Mouse (Mus musculus): ENCODE measurements around the gene Gabrg2. TPM values are rescaled to one million over a fixed set of nuclear protein-coding genes. Genes with fewer than 3 reads are reported as not detected.

The Gabrg2 gene
- polyA plus RNA-seq, 1 experiment from 2014 or later: not detected

DNA sequence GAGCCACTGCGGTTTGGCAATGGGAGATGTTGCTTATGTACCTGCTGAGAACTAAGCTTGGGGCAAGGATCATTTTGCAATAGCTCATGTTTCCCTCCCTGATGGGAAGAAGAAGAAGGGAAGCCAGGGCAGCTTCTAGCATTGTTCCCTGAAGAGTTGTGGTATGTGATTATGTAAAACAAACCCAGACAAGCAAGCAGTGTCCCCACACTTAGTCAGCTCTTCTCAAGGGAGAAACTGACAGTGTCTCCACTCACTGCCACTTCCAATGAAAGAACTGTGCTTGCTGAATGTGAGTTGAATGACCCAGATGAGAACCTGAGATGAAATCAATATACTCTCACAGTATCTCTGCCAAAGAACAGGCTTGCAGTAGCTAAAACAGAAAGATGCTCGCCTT is 62.7 kb downstream of the Gabrg2 start:
- Histone ChIP-seq H3K27ac (ENCODE audit: low read depth, low read length) (no peak overlapping the region), H3K9ac (ENCODE audit: low read depth, low read length) (no peak overlapping the region), H3K36me3 (ENCODE audit: control insufficient read depth, insufficient read depth, low read length) (no peaks in the 10 kb centered on the region), H3K4me1 (replicated peaks; ENCODE audit: control insufficient read depth, insufficient read depth, low read length) (no peaks in the 10 kb centered on the region), H3K27me3 (replicated peaks; ENCODE audit: control insufficient read depth, insufficient read depth, low read length) (no peaks in the 10 kb centered on the region), H3K4me3 (ENCODE audit: low read depth, low read length) (no peak overlapping the region), H3K9me3 (ENCODE audit: control insufficient read depth, low read length) (no peaks in the 10 kb centered on the region), H3K4me2 (no peak overlapping the region)
- DNase-seq (ENCODE audit: low spot score) (no peak), ATAC-seq (replicated peaks; ENCODE audit: low FRiP score) (no peak)
- WGBS: 75% methylated on average over 2 of the region's 2 CpGs

- Histone ChIP-seq H3K4me2 (no peak overlapping the region), H3K27me3 (replicated peaks; ENCODE audit: control insufficient read depth, insufficient read depth, low read length) (no peaks in the 10 kb centered on the region), H3K4me3 (ENCODE audit: low read depth, low read length) (no peak overlapping the region), H3K9ac (ENCODE audit: low read depth, low read length) (no peak overlapping the region), H3K9me3 (ENCODE audit: control insufficient read depth, low read length) (no peaks in the 10 kb centered on the region), H3K36me3 (ENCODE audit: control insufficient read depth, insufficient read depth, low read length) (no peaks in the 10 kb centered on the region), H3K4me1 (replicated peaks; ENCODE audit: control insufficient read depth, insufficient read depth, low read length) (no peaks in the 10 kb centered on the region), H3K27ac (ENCODE audit: low read depth, low read length) (no peak overlapping the region)
- ATAC-seq (replicated peaks; ENCODE audit: low FRiP score) (no peak), DNase-seq (ENCODE audit: low spot score) (no peak)
Measured at GRCm38 (mm10) chr11:41918864-41919263, 81.8 kb downstream of the Gabrg2 start.

- DNase-seq (ENCODE audit: low spot score): no peak
- Histone ChIP-seq H3K4me3 (ENCODE audit: low read depth, low read length) (no peak overlapping the region), H3K9ac (ENCODE audit: low read depth, low read length) (no peak overlapping the region), H3K27ac (ENCODE audit: low read depth, low read length) (no peak overlapping the region), H3K36me3 (ENCODE audit: control insufficient read depth, insufficient read depth, low read length) (no peaks in the 10 kb centered on the region), H3K27me3 (replicated peaks; ENCODE audit: control insufficient read depth, insufficient read depth, low read length) (no peaks in the 10 kb centered on the region), H3K9me3 (ENCODE audit: control insufficient read depth, low read length) (no peaks in the 10 kb centered on the region), H3K4me2 (no peak overlapping the region), H3K4me1 (replicated peaks; ENCODE audit: control insufficient read depth, insufficient read depth, low read length) (no peaks in the 10 kb centered on the region)
- no peak for ATAC-seq (replicated peaks; ENCODE audit: low FRiP score)
- 67% methylated on average over 6 of the region's 6 CpGs for WGBS
Measured at GRCm38 (mm10) chr11:41914066-41914465, 86.6 kb downstream of the Gabrg2 start.

DNA sequence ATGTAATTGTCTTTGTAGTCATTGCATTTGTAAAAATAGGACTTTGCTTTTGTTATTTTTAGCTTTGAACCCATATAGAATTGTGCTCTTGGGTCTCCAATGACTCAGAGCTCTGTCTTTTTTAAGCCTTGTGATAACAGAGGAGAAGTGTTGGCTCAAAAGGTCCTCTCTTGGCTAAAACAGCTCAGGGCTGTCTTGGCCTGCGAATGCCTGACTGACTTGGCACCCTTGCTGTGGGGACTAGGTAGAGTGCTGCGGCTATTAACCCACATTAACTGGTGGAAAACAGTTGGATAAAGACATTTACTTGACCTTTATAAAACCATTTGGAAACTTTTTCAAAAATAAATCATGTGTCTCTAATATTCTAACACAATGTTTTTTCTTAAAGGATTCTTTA is 97.0 kb downstream of the Gabrg2 start:
- no peak for ATAC-seq (replicated peaks; ENCODE audit: low FRiP score)
- Histone ChIP-seq H3K4me2 (no peak overlapping the region), H3K4me1 (replicated peaks; ENCODE audit: control insufficient read depth, insufficient read depth, low read length) (no peaks in the 10 kb centered on the region), H3K36me3 (ENCODE audit: control insufficient read depth, insufficient read depth, low read length) (no peaks in the 10 kb centered on the region), H3K9me3 (ENCODE audit: control insufficient read depth, low read length) (no peaks in the 10 kb centered on the region), H3K9ac (ENCODE audit: low read depth, low read length) (no peak overlapping the region), H3K27me3 (replicated peaks; ENCODE audit: control insufficient read depth, insufficient read depth, low read length) (no peaks in the 10 kb centered on the region), H3K27ac (ENCODE audit: low read depth, low read length) (no peak overlapping the region), H3K4me3 (ENCODE audit: low read depth, low read length) (no peak overlapping the region)
- DNase-seq (ENCODE audit: low spot score): no peak
- WGBS: 73% methylated on average over 2 of the region's 2 CpGs

Other genes starting within 250 kb of the Gabrg2 start
- 1.3 and 2.7 TPM in 2 replicates for gene Gabra1, start 182.1 kb upstream of the Gabrg2 start, polyA plus RNA-seq (2014; fragmentation: Nextera tagmentation; extraction: Ambion mirVana)